Mouse (Mus musculus) C2C12 (cell line): ENCODE results near the gene Ppil1. TPM values are rescaled to one million over a fixed set of nuclear protein-coding genes. Genes with fewer than 3 reads are reported as not detected.

Experiments
- H3K27me3 ChIP-seq: one replicate; pipeline ENCODE4 v1.6.1; 2011; ENCODE audit not compliant: control insufficient read depth, insufficient read depth, insufficient read length
- H3K36me3 ChIP-seq: one replicate; pipeline ENCODE4 v1.6.1; 2011; ENCODE audit not compliant: control insufficient read depth, insufficient read depth
- H3K4me3 ChIP-seq: one replicate; pipeline ENCODE4 v1.5.1; 2011; ENCODE audit warnings: mild to moderate bottlenecking, control low read depth; ENCODE audit not compliant: poor library complexity, insufficient read depth, severe bottlenecking
- H3K79me2 ChIP-seq: one replicate; pipeline ENCODE4 v1.6.1; 2011; ENCODE audit not compliant: control insufficient read depth, insufficient read depth
- H3K79me3 ChIP-seq: one replicate; pipeline ENCODE4 v1.6.1; 2011; ENCODE audit warnings: low read depth, control low read depth
- H3ac ChIP-seq: one replicate; pipeline ENCODE3; 2011; ENCODE audit warnings: low read depth; ENCODE audit not compliant: control insufficient read depth, insufficient read length
- CEBPB ChIP-seq: IDR thresholded peaks from one replicate; pipeline ENCODE4 v1.6.1; 2011; ENCODE audit warnings: low read depth, mild to moderate bottlenecking, control low read depth, moderate library complexity
- CTCF ChIP-seq: IDR thresholded peaks from one replicate; pipeline ENCODE4 v1.5.1; 2011; ENCODE audit not compliant: control insufficient read depth, insufficient read depth, insufficient read length
- FOSL1 ChIP-seq: IDR thresholded peaks from one replicate; pipeline ENCODE4 v1.8.0; 2011; ENCODE audit warnings: mild to moderate bottlenecking, low read length; ENCODE audit not compliant: poor library complexity, insufficient read depth, severe bottlenecking
- MAX ChIP-seq: IDR thresholded peaks from one replicate; pipeline ENCODE4 v1.6.1; 2011; ENCODE audit warnings: mild to moderate bottlenecking, control low read depth
- MYOD1 ChIP-seq: IDR thresholded peaks from one replicate; pipeline ENCODE4 v1.6.1; 2011; ENCODE audit warnings: low read depth; ENCODE audit not compliant: control insufficient read depth, insufficient read length
- MYOG ChIP-seq: IDR thresholded peaks from one replicate; pipeline ENCODE4 v1.6.1; 2011; ENCODE audit not compliant: control insufficient read depth, insufficient read length; ENCODE audit errors: extremely low read depth
- USF1 ChIP-seq: IDR thresholded peaks from one replicate; pipeline ENCODE4 v1.6.1; 2011; ENCODE audit warnings: low read depth, mild to moderate bottlenecking, control low read depth, moderate library complexity
- polyA plus RNA-seq: library from polyadenylated mRNA; unstranded; fragments of >200 nt; fragmentation: generic; extraction: Trizol; gene quantifications from one replicate; pipeline ENCODE4 v1.2.1, GENCODE M21; 2012; ENCODE audit warnings: missing spikeins

Ppil1 gene
- polyA plus RNA-seq, 1 experiment: 77.7 TPM

- TF ChIP-seq CEBPB: no peak
- TF ChIP-seq MYOG: no peak
- no peaks in the 10 kb centered on the region for H3K79me3 ChIP-seq
- no peaks in the 10 kb centered on the region for H3K79me2 ChIP-seq
- no peaks in the 10 kb centered on the region for H3K36me3 ChIP-seq
- H3K27me3 ChIP-seq: peaks cover 43% of the 10 kb centered on the region
- H3K4me3 ChIP-seq: no peak overlapping the region
- H3ac ChIP-seq: no peak overlapping the region
Observed at GRCm38 (mm10) chr17:29231109-29231508, 32.9 kb downstream of the Ppil1 start.

GRCm38 (mm10) chr17:29220631-29221030 is 43.4 kb downstream of the Ppil1 start:
- H3K27me3 ChIP-seq: peaks cover 48% of the 10 kb centered on the region
- TF ChIP-seq MYOG: no peak
- TF ChIP-seq MAX: no peak
- no peak for TF ChIP-seq CTCF
- TF ChIP-seq CEBPB: no peak
- no peak for TF ChIP-seq MYOD1
- TF ChIP-seq FOSL1: no peak
- no peak for TF ChIP-seq USF1
- H3K79me3 ChIP-seq: no peaks in the 10 kb centered on the region
- no peak overlapping the region for H3K4me3 ChIP-seq
- H3ac ChIP-seq: no peak overlapping the region
- no peaks in the 10 kb centered on the region for H3K79me2 ChIP-seq
- no peaks in the 10 kb centered on the region for H3K36me3 ChIP-seq

- Histone ChIP-seq H3K27me3 (peaks cover 50% of the 10 kb centered on the region), H3ac (no peak overlapping the region)
Observed at GRCm38 (mm10) chr17:29218017-29218416, 46.0 kb downstream of the Ppil1 start.

GRCm38 (mm10) chr17:29216078-29216477 is 47.9 kb downstream of the Ppil1 start:
- Histone ChIP-seq H3K27me3 (peaks cover 43% of the 10 kb centered on the region), H3K36me3 (no peaks in the 10 kb centered on the region), H3K4me3 (no peak overlapping the region), H3ac (no peak overlapping the region), H3K79me3 (no peaks in the 10 kb centered on the region), H3K79me2 (no peaks in the 10 kb centered on the region)
- no peak for TF ChIP-seq MYOG
- TF ChIP-seq USF1: no peak
- no peak for TF ChIP-seq FOSL1
- no peak for TF ChIP-seq MYOD1
- TF ChIP-seq CTCF: no peak
- no peak for TF ChIP-seq CEBPB
- TF ChIP-seq MAX: no peak

More at GRCm38 (mm10) chr17:29218017-29218416, 46.0 kb downstream of the Ppil1 start:
- no peaks in the 10 kb centered on the region for H3K79me3 ChIP-seq
- no peak overlapping the region for H3K4me3 ChIP-seq
- no peak for TF ChIP-seq USF1
- TF ChIP-seq MYOG: no peak
- no peak for TF ChIP-seq CTCF
- no peak for TF ChIP-seq MAX
- no peak for TF ChIP-seq CEBPB
- no peak for TF ChIP-seq FOSL1
- TF ChIP-seq MYOD1: no peak
- H3K36me3 ChIP-seq: no peaks in the 10 kb centered on the region
- H3K79me2 ChIP-seq: no peaks in the 10 kb centered on the region

- H3K79me3 ChIP-seq: no peaks in the 10 kb centered on the region
- H3K4me3 ChIP-seq: no peak overlapping the region
- H3K27me3 ChIP-seq: peaks cover 45% of the 10 kb centered on the region
- H3K79me2 ChIP-seq: no peaks in the 10 kb centered on the region
- no peak overlapping the region for H3ac ChIP-seq
- no peak for TF ChIP-seq USF1
- no peak for TF ChIP-seq FOSL1
- no peak for TF ChIP-seq MAX
- no peak for TF ChIP-seq MYOD1
- TF ChIP-seq CTCF: no peak
- TF ChIP-seq MYOG: no peak
- TF ChIP-seq CEBPB: no peak
- no peaks in the 10 kb centered on the region for H3K36me3 ChIP-seq
Observed at GRCm38 (mm10) chr17:29214655-29215054, 49.3 kb downstream of the Ppil1 start.

- Histone ChIP-seq H3K4me3 (no peak overlapping the region), H3K79me2 (no peaks in the 10 kb centered on the region), H3K27me3 (peaks cover 45% of the 10 kb centered on the region), H3ac (no peak overlapping the region), H3K36me3 (no peaks in the 10 kb centered on the region), H3K79me3 (no peaks in the 10 kb centered on the region)
- TF ChIP-seq MYOD1: no peak
- no peak for TF ChIP-seq CTCF
Observed at GRCm38 (mm10) chr17:29214193-29214456, 49.9 kb downstream of the Ppil1 start.
